Mouse (Mus musculus): ENCODE measurements around the gene Mad2l2.

The Mad2l2 gene

GRCm38 (mm10) chr4:148140098-148141011, 10.2 kb downstream of the Mad2l2 start:
- peak; percentile 93 to 96 for DNase-seq (ENCODE audit: low spot score in 2 of 2)

- DNase-seq (ENCODE audit: low spot score in 2 of 2), result no peak
These were observed 13.5 kb downstream of the Mad2l2 start for GRCm38 (mm10) chr4:148143721-148144120.

- no peak for DNase-seq (ENCODE audit: low spot score in 2 of 2)
These were observed 17.5 kb downstream of the Mad2l2 start for GRCm38 (mm10) chr4:148147714-148148113.

- no peak for DNase-seq (ENCODE audit: low spot score in 2 of 2)
These were observed 19.4 kb downstream of the Mad2l2 start for GRCm38 (mm10) chr4:148149540-148149939.

GRCm38 (mm10) chr4:148150242-148150641, 20.1 kb downstream of the Mad2l2 start:
- DNase-seq (ENCODE audit: low spot score in 2 of 2), result no peak

GRCm38 (mm10) chr4:148150953-148151266, 20.7 kb downstream of the Mad2l2 start:
- DNase-seq (ENCODE audit: low spot score in 2 of 2), result no peak

- DNase-seq (ENCODE audit: low spot score in 2 of 2), result peak; percentile 79 to 83
These were observed 21.3 kb downstream of the Mad2l2 start, which contains the start of gene Fbxo6 for GRCm38 (mm10) chr4:148151267-148152168. Gene Fbxo6, minus strand, starts transcription at chr4:148152140.

GRCm38 (mm10) chr4:148152547-148152946, 22.4 kb downstream of the Mad2l2 start:
- no peak for DNase-seq (ENCODE audit: low spot score in 2 of 2)

GRCm38 (mm10) chr4:148154006-148154405, 23.8 kb downstream of the Mad2l2 start:
- no peak for DNase-seq (ENCODE audit: low spot score in 2 of 2)

- DNase-seq (ENCODE audit: low spot score in 2 of 2), result peak in 1 of 2 experiments; percentile 65
These were observed 24.8 kb downstream of the Mad2l2 start for GRCm38 (mm10) chr4:148154982-148155381.

GRCm38 (mm10) chr4:148158436-148159348, 28.5 kb downstream of the Mad2l2 start:
- DNase-seq (ENCODE audit: low spot score in 2 of 2), result peak in 1 of 2 experiments; percentile 51

GRCm38 (mm10) chr4:148159544-148160435, 29.6 kb downstream of the Mad2l2 start:
- peak; percentile 98 to 99 for DNase-seq (ENCODE audit: low spot score in 2 of 2)

GRCm38 (mm10) chr4:148160436-148161390, 30.5 kb downstream of the Mad2l2 start, which contains the start of the genes Fbxo44 and Fbxo2:
Gene Fbxo44, minus strand, starts transcription at chr4:148160482.
Gene Fbxo2, plus strand, starts transcription at chr4:148160621.
- peak; percentile 60 to 72 for DNase-seq (ENCODE audit: low spot score in 2 of 2)

- peak; percentile 72 to 83 for DNase-seq (ENCODE audit: low spot score in 2 of 2)
These were observed 33.8 kb downstream of the Mad2l2 start for GRCm38 (mm10) chr4:148164002-148164439.

- DNase-seq (ENCODE audit: low spot score in 2 of 2), result no peak
These were observed 34.3 kb downstream of the Mad2l2 start for GRCm38 (mm10) chr4:148164461-148164860.

- DNase-seq (ENCODE audit: low spot score in 2 of 2), result no peak
These were observed 35.4 kb downstream of the Mad2l2 start for GRCm38 (mm10) chr4:148165551-148165950.

GRCm38 (mm10) chr4:148166431-148166830, 36.2 kb downstream of the Mad2l2 start:
- DNase-seq (ENCODE audit: low spot score in 2 of 2), result peak; percentile 76 to 77

- DNase-seq (ENCODE audit: low spot score in 2 of 2), result peak in 1 of 2 experiments; percentile 60
These were observed 36.8 kb downstream of the Mad2l2 start for GRCm38 (mm10) chr4:148166986-148167385.

- DNase-seq (ENCODE audit: low spot score in 2 of 2), result peak in 1 of 2 experiments; percentile 60
These were observed 38.1 kb downstream of the Mad2l2 start for GRCm38 (mm10) chr4:148168287-148168686.

All from frontal cortex, postnatal 36 days (tissue).